Mouse (Mus musculus) heart, adult 9 months (tissue): ENCODE data around the gene Casp2.

Source experiments
- DNase-seq, 2 experiments: peaks; one replicate each; pipeline ENCODE4 v3.0.0; 2022; ENCODE audit warnings: low spot score in 2 of 2

Casp2 gene

DNA sequence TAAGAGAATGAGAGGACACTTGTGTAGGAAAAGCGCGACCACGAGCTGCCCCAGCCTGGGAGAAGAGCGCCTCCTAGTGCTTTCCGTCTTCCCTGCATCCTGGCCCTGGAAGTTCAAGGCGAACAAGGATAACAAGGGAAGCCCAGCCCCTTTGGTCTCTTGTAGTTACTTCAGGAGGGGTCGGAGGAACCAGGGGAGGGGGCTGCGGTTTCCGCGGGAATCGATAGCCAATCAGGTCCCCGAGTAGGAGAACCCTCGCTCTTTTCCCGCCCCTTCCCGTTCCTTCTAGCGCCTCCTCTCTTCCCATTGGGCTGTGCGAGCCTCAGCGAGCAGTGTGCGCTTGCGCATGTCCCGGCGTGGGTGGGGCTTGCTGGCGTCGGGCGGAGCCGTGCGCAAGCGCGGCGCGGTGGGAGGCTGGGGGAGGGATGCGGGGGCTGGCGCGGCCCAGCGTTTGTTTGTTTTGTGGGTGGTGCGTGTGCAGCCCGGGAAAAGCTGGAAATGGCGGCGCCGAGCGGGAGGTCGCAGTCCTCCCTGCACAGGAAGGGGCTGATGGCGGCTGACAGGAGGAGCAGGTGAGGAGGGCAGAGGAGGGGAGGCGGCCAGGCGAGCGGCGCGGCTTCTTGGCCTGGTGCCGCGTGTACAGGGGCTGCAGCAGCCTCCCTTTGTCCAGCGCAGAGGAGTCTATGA lies at the start of gene Casp2:
TSS of gene Casp2 (plus strand) at position 360 of the 687 bp plus-strand sequence.
- DNase-seq, result peak; percentile 98

- no peak for DNase-seq
These were observed 49.8 kb upstream of the Casp2 start, which contains the start of gene Tas2r144 for GRCm38 (mm10) chr6:42215028-42215427. Tas2r144 (plus strand) TSS chr6:42215328.

DNA sequence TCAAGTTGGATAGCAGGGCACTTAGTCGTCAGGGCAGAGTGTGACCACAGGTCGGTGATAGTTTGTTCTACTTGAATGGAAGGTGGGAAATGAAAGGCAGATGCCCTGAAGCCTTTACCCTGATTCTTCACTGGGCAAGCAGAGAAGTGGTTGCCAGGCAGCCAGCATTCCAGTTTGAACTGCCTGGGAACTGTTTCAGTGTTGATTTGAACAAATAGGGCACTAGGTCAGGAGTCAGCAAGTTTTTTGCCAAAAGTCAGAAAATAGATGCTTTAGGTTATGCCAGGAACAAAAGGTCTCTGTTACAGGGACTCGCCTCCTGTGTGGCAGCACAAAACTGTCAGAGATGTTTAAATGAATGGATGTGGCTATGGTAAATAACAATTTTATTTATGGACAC lies 42.5 kb upstream of the Casp2 start:
- DNase-seq, result no peak

GRCm38 (mm10) chr6:42225046-42225445 lies 39.7 kb upstream of the Casp2 start:
- DNase-seq, result no peak

DNA sequence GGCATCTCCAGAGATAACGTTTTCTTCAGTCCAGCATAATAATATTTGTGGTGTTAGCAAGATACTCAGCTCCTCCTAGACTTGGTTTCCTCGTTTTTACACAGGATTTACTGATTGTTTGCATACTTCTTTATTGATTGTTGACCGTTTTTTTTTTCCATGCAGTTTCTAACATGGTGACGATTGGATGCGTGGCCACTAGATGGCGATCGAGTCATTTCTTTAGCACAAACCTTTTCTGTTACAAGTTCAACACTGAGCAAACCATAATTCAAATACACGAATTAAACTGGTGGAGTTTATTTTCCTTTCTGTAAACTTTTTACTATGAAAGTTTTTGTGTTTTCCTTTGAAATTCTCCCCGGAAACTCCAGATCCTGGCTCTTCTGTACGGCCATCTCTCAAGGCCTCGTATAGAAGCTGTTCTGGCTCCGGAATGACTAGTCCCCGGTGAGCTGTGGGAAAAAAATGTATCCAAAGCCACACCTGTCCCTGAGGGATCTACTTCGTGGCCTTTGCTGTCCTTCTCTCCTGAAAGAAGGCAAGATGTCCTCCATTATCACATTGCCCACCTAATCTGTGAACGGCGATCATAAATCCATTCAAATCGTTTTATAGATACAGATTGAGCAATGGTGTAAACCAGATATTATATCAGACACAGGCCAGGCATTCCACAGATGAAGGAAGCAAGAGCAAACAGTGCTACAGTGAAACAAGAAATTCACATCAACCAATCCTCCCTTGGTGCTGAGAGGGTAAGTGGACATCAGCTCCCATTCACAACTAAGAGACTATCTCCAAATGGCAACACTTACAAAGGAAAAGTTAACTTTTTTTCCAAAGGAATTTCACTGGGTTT lies 37.3 kb upstream of the Casp2 start:
- DNase-seq, result peak in 1 of 2 experiments; percentile 58

DNA sequence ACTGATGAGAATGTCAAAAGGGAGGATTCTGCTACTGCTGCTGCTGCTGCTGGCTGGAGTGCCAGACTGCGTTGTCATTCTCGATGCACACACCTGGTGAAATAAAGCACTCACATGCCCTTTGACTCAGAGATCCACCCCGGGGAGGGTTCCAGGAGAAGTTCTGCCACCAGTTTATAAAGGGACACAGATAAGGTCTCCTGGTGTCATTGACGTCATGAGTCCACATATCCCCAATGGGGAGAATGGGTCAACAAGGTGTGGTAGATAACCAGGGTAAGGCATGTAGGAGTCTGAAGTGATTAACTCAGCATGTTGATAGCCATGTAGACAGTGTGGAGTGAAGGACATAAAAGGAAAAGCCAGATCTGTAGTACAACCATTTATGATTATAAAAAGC lies 35.2 kb upstream of the Casp2 start:
- DNase-seq, result no peak

- no peak for DNase-seq
These were observed 33.6 kb upstream of the Casp2 start for GRCm38 (mm10) chr6:42231191-42231590.

DNA sequence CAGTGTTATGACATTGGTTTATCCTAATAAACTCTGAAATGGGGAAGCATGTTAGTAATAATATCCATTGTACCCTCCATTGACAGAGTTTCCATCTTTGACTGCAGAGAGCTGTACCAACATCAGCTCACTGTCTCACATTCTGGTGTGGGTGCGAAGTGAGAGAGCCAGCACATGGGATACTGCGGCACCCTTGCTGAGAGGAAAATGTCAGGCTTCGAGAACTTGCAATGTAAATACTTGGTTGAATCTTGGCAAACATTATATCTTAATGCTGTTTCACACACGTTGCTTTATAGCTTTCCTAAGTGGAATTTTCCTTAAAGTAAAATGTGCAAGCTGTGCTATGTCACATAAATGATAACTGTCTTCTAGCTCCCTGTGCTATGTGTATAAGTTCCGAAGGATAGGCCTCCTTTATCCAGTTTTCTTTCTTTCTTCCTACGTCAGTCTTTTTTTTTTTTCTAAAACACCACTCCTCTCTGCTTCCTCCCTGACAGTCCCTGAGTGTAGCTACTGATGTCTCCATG lies 27.4 kb upstream of the Casp2 start:
- no peak for DNase-seq

GRCm38 (mm10) chr6:42241311-42242045 lies 23.3 kb upstream of the Casp2 start:
- peak in 1 of 2 experiments; percentile 52 for DNase-seq

DNA sequence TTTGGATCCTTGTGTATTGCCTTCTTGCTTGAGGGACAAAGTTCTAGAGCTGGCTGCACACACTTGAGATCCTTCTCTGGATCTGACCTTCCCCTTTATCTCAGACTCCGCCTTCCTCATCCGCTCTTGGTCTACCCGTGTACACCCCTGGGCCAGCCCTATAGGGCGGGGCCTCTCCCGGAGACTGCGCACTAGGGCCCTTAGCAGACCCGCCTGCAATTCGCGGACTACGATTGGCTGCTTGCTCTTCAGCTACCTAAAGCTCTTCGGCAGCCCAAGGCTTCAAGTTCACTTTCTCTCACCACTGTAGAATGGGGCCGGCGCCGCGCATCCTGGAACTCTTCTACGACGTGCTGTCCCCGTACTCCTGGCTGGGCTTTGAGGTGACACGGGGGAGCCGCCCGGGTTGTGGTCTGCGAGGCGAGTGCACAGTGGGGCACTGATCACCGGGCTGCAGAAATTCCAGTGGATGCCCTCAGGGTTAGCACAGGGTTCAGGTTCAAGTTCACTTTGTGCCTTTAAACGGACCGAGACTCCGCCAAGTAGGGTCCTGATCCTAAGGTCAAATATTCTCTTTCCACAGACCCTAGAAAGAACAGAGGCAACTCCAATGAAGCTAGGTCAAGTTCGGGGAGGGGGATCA lies 19.0 kb upstream of the Casp2 start, which contains the start of gene Gstk1:
TSS of gene Gstk1 (plus strand) at position 225 of the 643 bp plus-strand sequence.
- peak; percentile 90 for DNase-seq

DNA sequence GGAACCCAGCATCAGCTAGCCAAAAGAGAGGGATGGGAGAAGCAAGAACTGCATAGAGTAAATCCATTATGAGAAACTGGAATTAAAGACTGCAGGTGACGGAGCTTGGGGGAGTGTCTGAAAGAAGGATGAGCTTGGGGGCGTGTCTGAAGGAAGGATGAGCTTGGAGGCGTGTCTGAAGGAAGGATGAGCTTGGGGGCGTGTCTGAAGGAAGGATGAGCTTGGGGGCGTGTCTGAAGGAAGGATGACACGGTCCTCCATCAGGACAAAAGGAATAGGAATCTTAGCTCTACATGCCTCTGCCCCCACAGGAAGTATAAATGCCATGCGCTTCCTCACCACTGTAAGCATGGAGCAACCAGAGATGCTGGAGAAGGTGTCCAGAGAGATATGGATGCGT lies 17.6 kb upstream of the Casp2 start:
- DNase-seq, result no peak

DNA sequence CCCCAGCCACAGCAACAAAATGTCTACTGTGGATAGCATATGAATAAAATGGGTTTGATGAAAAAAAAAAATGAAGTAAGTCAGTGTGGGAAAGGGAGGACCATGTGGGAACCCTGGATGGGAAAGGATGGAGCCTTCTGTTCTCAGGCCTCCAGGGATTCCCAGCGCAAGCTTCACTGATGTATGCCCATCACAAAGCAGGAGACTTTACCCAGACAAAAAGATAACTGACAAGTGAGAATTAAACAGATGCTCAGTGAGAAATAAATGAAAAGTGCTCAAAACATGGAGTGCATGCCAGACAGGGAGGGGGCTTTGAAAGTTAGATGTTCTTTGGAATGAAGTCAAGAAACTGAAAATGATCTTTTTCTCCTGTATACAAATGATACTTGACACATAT lies 16.8 kb upstream of the Casp2 start:
- DNase-seq, result no peak

- DNase-seq, result no peak
These were observed 13.0 kb upstream of the Casp2 start for GRCm38 (mm10) chr6:42251791-42252190.

- DNase-seq, result no peak
These were observed 11.7 kb upstream of the Casp2 start for GRCm38 (mm10) chr6:42253103-42253502.

GRCm38 (mm10) chr6:42257303-42257863 lies 7.4 kb upstream of the Casp2 start:
- peak in 1 of 2 experiments; percentile 44 for DNase-seq

DNA sequence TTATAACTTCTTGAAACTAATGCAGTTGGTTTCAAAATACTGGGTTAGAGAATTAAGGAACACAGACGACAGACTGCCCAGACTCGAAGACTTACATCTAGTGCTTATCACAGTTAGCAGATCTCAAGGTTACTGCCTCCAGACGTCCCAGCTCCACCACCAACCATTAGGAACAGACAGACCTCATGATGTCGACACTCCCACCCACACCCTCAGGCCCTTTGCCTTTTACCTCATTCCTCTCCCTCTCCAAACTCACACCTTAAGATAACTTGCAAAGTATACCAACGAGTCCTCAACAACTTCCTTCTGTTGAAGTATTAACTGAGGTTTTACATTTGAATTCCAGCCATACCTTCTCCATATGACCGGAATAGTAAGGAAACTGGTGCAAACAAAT lies 4.4 kb upstream of the Casp2 start:
- no peak for DNase-seq

GRCm38 (mm10) chr6:42261524-42262170 lies 3.1 kb upstream of the Casp2 start, which contains the start of gene Tmem139:
Tmem139 (plus strand) TSS chr6:42261970.
- DNase-seq, result no peak

- DNase-seq, result no peak
These were observed 876 bp downstream of the Casp2 start for GRCm38 (mm10) chr6:42265391-42266330.

DNA sequence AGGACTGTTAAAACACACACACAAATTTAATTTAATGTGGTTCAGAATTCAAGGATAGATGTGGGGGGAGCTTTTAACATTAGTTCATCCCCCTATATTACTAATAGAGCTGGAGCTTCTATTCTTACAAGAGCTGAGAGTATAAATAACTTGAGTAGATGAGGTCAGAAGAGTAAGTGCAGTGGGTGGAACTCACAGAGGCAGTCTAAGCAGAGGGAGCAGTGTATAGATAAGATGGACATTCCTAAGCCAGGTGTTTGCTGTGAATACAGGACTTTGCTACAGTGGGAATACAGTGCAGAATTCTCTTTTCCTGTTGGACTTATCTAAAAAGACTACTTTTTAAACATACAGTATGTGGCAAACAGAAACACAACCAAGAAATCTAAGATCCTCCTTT lies 6.0 kb downstream of the Casp2 start:
- DNase-seq, result no peak
